Mouse (Mus musculus): Measurements from ENCODE around the gene Edil3. TPM values are rescaled to one million over a fixed set of nuclear protein-coding genes. Genes with fewer than 3 reads are reported as not detected.

Edil3 gene
- polyA plus RNA-seq, 1 experiment from 2014 or later: 12.9 TPM

GRCm38 (mm10) chr13:88900046-88900445 is 78.8 kb downstream of the Edil3 start:
- Histone ChIP-seq H3K9ac (ENCODE audit: low read length) (no peak overlapping the region), H3K27me3 (replicated peaks; ENCODE audit: control insufficient read depth, insufficient read depth, low read length) (no peaks in the 10 kb centered on the region), H3K27ac (ENCODE audit: low read depth) (no peak overlapping the region), H3K4me1 (replicated peaks; ENCODE audit: control insufficient read depth, insufficient read depth, low read length) (no peaks in the 10 kb centered on the region), H3K4me2 (ENCODE audit: low read length) (no peak overlapping the region), H3K9me3 (ENCODE audit: control insufficient read depth, low read length) (no peaks in the 10 kb centered on the region), H3K36me3 (ENCODE audit: control insufficient read depth, insufficient read depth, low read length) (no peaks in the 10 kb centered on the region), H3K4me3 (ENCODE audit: low read depth, low read length) (no peak overlapping the region)
- WGBS: 84% methylated on average over 3 of the region's 3 CpGs
- DNase-seq (ENCODE audit: low spot score): no peak
- no peak for ATAC-seq (replicated peaks; ENCODE audit: low FRiP score, low TSS enrichment, low read depth)

- 87% methylated on average over 1 of the region's 1 CpGs for WGBS
Observed at GRCm38 (mm10) chr13:88907405-88907804, 86.1 kb downstream of the Edil3 start.

GRCm38 (mm10) chr13:88908187-88908586 is 86.9 kb downstream of the Edil3 start:
- H3K9me3 ChIP-seq (ENCODE audit: control insufficient read depth, low read length): no peaks in the 10 kb centered on the region
- ATAC-seq (replicated peaks; ENCODE audit: low FRiP score, low TSS enrichment, low read depth): no peak
- no peak overlapping the region for H3K9ac ChIP-seq (ENCODE audit: low read length)
- H3K36me3 ChIP-seq (ENCODE audit: control insufficient read depth, insufficient read depth, low read length): no peaks in the 10 kb centered on the region
- H3K27ac ChIP-seq (ENCODE audit: low read depth): no peak overlapping the region
- H3K4me3 ChIP-seq (ENCODE audit: low read depth, low read length): no peak overlapping the region
- no peaks in the 10 kb centered on the region for H3K4me1 ChIP-seq (replicated peaks; ENCODE audit: control insufficient read depth, insufficient read depth, low read length)
- no peak overlapping the region for H3K4me2 ChIP-seq (ENCODE audit: low read length)
- WGBS: 42% methylated on average over 1 of the region's 1 CpGs
- no peak for DNase-seq (ENCODE audit: low spot score)
- H3K27me3 ChIP-seq (replicated peaks; ENCODE audit: control insufficient read depth, insufficient read depth, low read length): no peaks in the 10 kb centered on the region

More at GRCm38 (mm10) chr13:88907405-88907804, 86.1 kb downstream of the Edil3 start:
- no peak for ATAC-seq (replicated peaks; ENCODE audit: low FRiP score, low TSS enrichment, low read depth)
- Histone ChIP-seq H3K9me3 (ENCODE audit: control insufficient read depth, low read length) (no peaks in the 10 kb centered on the region), H3K36me3 (ENCODE audit: control insufficient read depth, insufficient read depth, low read length) (no peaks in the 10 kb centered on the region), H3K4me2 (ENCODE audit: low read length) (no peak overlapping the region), H3K27me3 (replicated peaks; ENCODE audit: control insufficient read depth, insufficient read depth, low read length) (no peaks in the 10 kb centered on the region), H3K27ac (ENCODE audit: low read depth) (no peak overlapping the region), H3K9ac (ENCODE audit: low read length) (no peak overlapping the region), H3K4me3 (ENCODE audit: low read depth, low read length) (no peak overlapping the region), H3K4me1 (replicated peaks; ENCODE audit: control insufficient read depth, insufficient read depth, low read length) (no peaks in the 10 kb centered on the region)
- no peak for DNase-seq (ENCODE audit: low spot score)

- no peaks in the 10 kb centered on the region for H3K27me3 ChIP-seq (replicated peaks; ENCODE audit: control insufficient read depth, insufficient read depth, low read length)
- ATAC-seq (replicated peaks; ENCODE audit: low FRiP score, low TSS enrichment, low read depth): no peak
- WGBS: 55% methylated on average over 2 of the region's 2 CpGs
Observed at GRCm38 (mm10) chr13:88916503-88916902, 95.2 kb downstream of the Edil3 start.

GRCm38 (mm10) chr13:88929626-88930025 is 108.4 kb downstream of the Edil3 start:
- no peak overlapping the region for H3K9ac ChIP-seq (ENCODE audit: low read length)
- ATAC-seq (replicated peaks; ENCODE audit: low FRiP score, low TSS enrichment, low read depth) (no peak), DNase-seq (ENCODE audit: low spot score) (no peak)
- 73% methylated on average over 4 of the region's 4 CpGs for WGBS
- H3K27me3 ChIP-seq (replicated peaks; ENCODE audit: control insufficient read depth, insufficient read depth, low read length): no peaks in the 10 kb centered on the region
- H3K4me2 ChIP-seq (ENCODE audit: low read length): no peak overlapping the region
- no peaks in the 10 kb centered on the region for H3K36me3 ChIP-seq (ENCODE audit: control insufficient read depth, insufficient read depth, low read length)
- no peak overlapping the region for H3K27ac ChIP-seq (ENCODE audit: low read depth)
- no peaks in the 10 kb centered on the region for H3K4me1 ChIP-seq (replicated peaks; ENCODE audit: control insufficient read depth, insufficient read depth, low read length)
- H3K9me3 ChIP-seq (ENCODE audit: control insufficient read depth, low read length): no peaks in the 10 kb centered on the region
- no peak overlapping the region for H3K4me3 ChIP-seq (ENCODE audit: low read depth, low read length)

More at GRCm38 (mm10) chr13:88916503-88916902, 95.2 kb downstream of the Edil3 start:
- Histone ChIP-seq H3K27ac (ENCODE audit: low read depth) (no peak overlapping the region), H3K4me3 (ENCODE audit: low read depth, low read length) (no peak overlapping the region), H3K4me2 (ENCODE audit: low read length) (no peak overlapping the region), H3K4me1 (replicated peaks; ENCODE audit: control insufficient read depth, insufficient read depth, low read length) (no peaks in the 10 kb centered on the region), H3K36me3 (ENCODE audit: control insufficient read depth, insufficient read depth, low read length) (no peaks in the 10 kb centered on the region), H3K9me3 (ENCODE audit: control insufficient read depth, low read length) (no peaks in the 10 kb centered on the region), H3K9ac (ENCODE audit: low read length) (no peak overlapping the region)
- DNase-seq (ENCODE audit: low spot score): no peak

- WGBS: 57% methylated on average over 2 of the region's 2 CpGs
Observed at GRCm38 (mm10) chr13:88938564-88938963, 117.3 kb downstream of the Edil3 start.

GRCm38 (mm10) chr13:88972355-88972754 is 151.1 kb downstream of the Edil3 start:
- no peak overlapping the region for H3K27ac ChIP-seq (ENCODE audit: low read depth)
- H3K36me3 ChIP-seq (ENCODE audit: control insufficient read depth, insufficient read depth, low read length): no peaks in the 10 kb centered on the region
- no peaks in the 10 kb centered on the region for H3K27me3 ChIP-seq (replicated peaks; ENCODE audit: control insufficient read depth, insufficient read depth, low read length)
- no peaks in the 10 kb centered on the region for H3K9me3 ChIP-seq (ENCODE audit: control insufficient read depth, low read length)
- no peaks in the 10 kb centered on the region for H3K4me1 ChIP-seq (replicated peaks; ENCODE audit: control insufficient read depth, insufficient read depth, low read length)
- H3K4me3 ChIP-seq (ENCODE audit: low read depth, low read length): no peak overlapping the region
- ATAC-seq (replicated peaks; ENCODE audit: low FRiP score, low TSS enrichment, low read depth): no peak
- DNase-seq (ENCODE audit: low spot score): no peak
- 50% methylated on average over 4 of the region's 4 CpGs for WGBS
- H3K4me2 ChIP-seq (ENCODE audit: low read length): no peak overlapping the region
- no peak overlapping the region for H3K9ac ChIP-seq (ENCODE audit: low read length)

More at GRCm38 (mm10) chr13:88938564-88938963, 117.3 kb downstream of the Edil3 start:
- ATAC-seq (replicated peaks; ENCODE audit: low FRiP score, low TSS enrichment, low read depth) (no peak), DNase-seq (ENCODE audit: low spot score) (no peak)
- Histone ChIP-seq H3K4me2 (ENCODE audit: low read length) (no peak overlapping the region), H3K9me3 (ENCODE audit: control insufficient read depth, low read length) (no peaks in the 10 kb centered on the region), H3K9ac (ENCODE audit: low read length) (no peak overlapping the region), H3K27ac (ENCODE audit: low read depth) (no peak overlapping the region), H3K4me1 (replicated peaks; ENCODE audit: control insufficient read depth, insufficient read depth, low read length) (no peaks in the 10 kb centered on the region), H3K27me3 (replicated peaks; ENCODE audit: control insufficient read depth, insufficient read depth, low read length) (no peaks in the 10 kb centered on the region), H3K4me3 (ENCODE audit: low read depth, low read length) (no peak overlapping the region), H3K36me3 (ENCODE audit: control insufficient read depth, insufficient read depth, low read length) (no peaks in the 10 kb centered on the region)

- H3K27ac ChIP-seq (ENCODE audit: low read depth): no peak overlapping the region
- ATAC-seq (replicated peaks; ENCODE audit: low FRiP score, low TSS enrichment, low read depth): no peak
Observed at GRCm38 (mm10) chr13:89007696-89008427, 186.6 kb downstream of the Edil3 start.

GRCm38 (mm10) chr13:89012500-89012899 is 191.2 kb downstream of the Edil3 start:
- Histone ChIP-seq H3K27ac (ENCODE audit: low read depth) (no peak overlapping the region), H3K27me3 (replicated peaks; ENCODE audit: control insufficient read depth, insufficient read depth, low read length) (no peaks in the 10 kb centered on the region), H3K4me3 (ENCODE audit: low read depth, low read length) (no peak overlapping the region), H3K9ac (ENCODE audit: low read length) (no peak overlapping the region), H3K9me3 (ENCODE audit: control insufficient read depth, low read length) (no peaks in the 10 kb centered on the region), H3K4me1 (replicated peaks; ENCODE audit: control insufficient read depth, insufficient read depth, low read length) (no peaks in the 10 kb centered on the region), H3K36me3 (ENCODE audit: control insufficient read depth, insufficient read depth, low read length) (no peaks in the 10 kb centered on the region), H3K4me2 (ENCODE audit: low read length) (no peak overlapping the region)
- DNase-seq (ENCODE audit: low spot score) (no peak), ATAC-seq (replicated peaks; ENCODE audit: low FRiP score, low TSS enrichment, low read depth) (no peak)

More at GRCm38 (mm10) chr13:89007696-89008427, 186.6 kb downstream of the Edil3 start:
- H3K4me3 ChIP-seq (ENCODE audit: low read depth, low read length): no peak overlapping the region
- no peaks in the 10 kb centered on the region for H3K36me3 ChIP-seq (ENCODE audit: control insufficient read depth, insufficient read depth, low read length)
- H3K9ac ChIP-seq (ENCODE audit: low read length): no peak overlapping the region
- H3K27me3 ChIP-seq (replicated peaks; ENCODE audit: control insufficient read depth, insufficient read depth, low read length): no peaks in the 10 kb centered on the region
- DNase-seq (ENCODE audit: low spot score): no peak
- 80% methylated on average over 4 of the region's 4 CpGs for WGBS
- no peaks in the 10 kb centered on the region for H3K4me1 ChIP-seq (replicated peaks; ENCODE audit: control insufficient read depth, insufficient read depth, low read length)
- no peaks in the 10 kb centered on the region for H3K9me3 ChIP-seq (ENCODE audit: control insufficient read depth, low read length)
- no peak overlapping the region for H3K4me2 ChIP-seq (ENCODE audit: low read length)

Data from intestine, embryonic 14.5 days (tissue).